Mouse (Mus musculus) midbrain, embryonic 14.5 days (tissue): ENCODE data around the gene Glrx. TPM values are rescaled to one million over a fixed set of nuclear protein-coding genes. Genes with fewer than 3 reads are reported as not detected.

Experiments used
- ATAC-seq: fragments of 200-750 bp; cut with Nextera tagmentation; 2 replicates; pipeline ENCODE4 v1.8.0; 2017; ENCODE audit warnings: moderate number of reproducible peaks, moderate library complexity; ENCODE audit not compliant: low FRiP score, low TSS enrichment
- DNase-seq: peaks from one replicate; pipeline ENCODE4 v3.0.0-alpha.2; 2015
- H3K27ac ChIP-seq: fragments of 300-500 bp; sonication (generic); replicated peaks from 2 replicates; pipeline ENCODE4 v1.5.1; 2014; ENCODE audit warnings: mild to moderate bottlenecking, low read depth, low read length, moderate library complexity
- H3K27me3 ChIP-seq: fragments of 300-500 bp; sonication (generic); 2 replicates; pipeline ENCODE4 v1.6.1; 2014; ENCODE audit warnings: low read length, control low read depth, mixed read lengths; ENCODE audit not compliant: control insufficient read depth, insufficient read depth
- H3K36me3 ChIP-seq: fragments of 300-500 bp; sonication (generic); 2 replicates; pipeline ENCODE4 v1.6.1; 2014; ENCODE audit warnings: low read length, control low read depth; ENCODE audit not compliant: control insufficient read depth, insufficient read depth
- H3K4me1 ChIP-seq: fragments of 300-500 bp; sonication (generic); 2 replicates; pipeline ENCODE4 v1.6.1; 2014; ENCODE audit warnings: mild to moderate bottlenecking, antibody characterized with exemption, low read length, control low read depth; ENCODE audit not compliant: control insufficient read depth, insufficient read depth
- H3K4me2 ChIP-seq: fragments of 300-500 bp; sonication (generic); 2 replicates; pipeline ENCODE4 v1.6.1; 2014; ENCODE audit warnings: mild to moderate bottlenecking, low read length, moderate library complexity
- H3K4me3 ChIP-seq: fragments of 300-500 bp; sonication (generic); replicated peaks from 2 replicates; pipeline ENCODE4 v1.5.1; 2014; ENCODE audit warnings: low read depth, low read length
- H3K9ac ChIP-seq: fragments of 300-500 bp; sonication (generic); replicated peaks from 2 replicates; pipeline ENCODE4 v1.6.1; 2014; ENCODE audit warnings: mild to moderate bottlenecking, low read length, moderate library complexity
- H3K9me3 ChIP-seq: fragments of 300-500 bp; sonication (generic); 2 replicates; pipeline ENCODE4 v1.6.1; 2016; ENCODE audit warnings: low read length, control low read depth, mixed read lengths; ENCODE audit not compliant: control insufficient read depth
- WGBS: fragments of 180-500 bp; shearing (Covaris S2); extraction: QIAGEN DNeasy Blood & Tissue Kit; methylation state at CpG from one replicate; pipeline ENCODE4 v1.1.7; 2014; 5-methylcytosine and 5-hydroxymethylcytosine counted together
- polyA plus RNA-seq: library from polyadenylated mRNA; unstranded; fragments of >200 nt; fragmentation: Nextera tagmentation; extraction: Ambion mirVana; gene quantifications from 2 replicates; pipeline ENCODE4 v1.2.1, GENCODE M21; 2014

Gene Glrx
- polyA plus RNA-seq, 1 experiment from 2014 or later, result 40.7 TPM

DNA sequence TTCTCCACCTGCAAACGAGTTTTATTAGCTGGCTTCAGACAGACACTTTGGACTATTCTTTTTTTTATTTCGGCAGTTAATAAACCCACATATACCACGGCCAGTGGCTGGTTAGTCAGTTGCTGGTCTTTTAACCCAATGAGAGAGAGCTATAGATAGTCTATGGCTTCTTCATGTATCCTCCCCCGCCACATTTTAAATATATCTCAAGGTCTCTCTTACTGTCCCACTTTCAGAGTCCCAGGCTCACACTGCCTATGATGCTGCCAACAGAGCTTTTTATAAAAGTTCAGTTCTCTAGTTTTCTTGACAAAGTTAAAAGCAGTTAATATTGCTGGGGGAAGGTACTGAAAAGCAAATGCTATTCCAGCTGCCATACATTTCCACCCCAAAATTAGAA lies 52.2 kb downstream of the Glrx start:
- Histone ChIP-seq H3K9ac (no peak overlapping the region), H3K27ac (no peak overlapping the region), H3K4me3 (no peak overlapping the region), H3K4me2 (no peak overlapping the region), H3K4me1 (no peaks in the 10 kb centered on the region), H3K9me3 (no peaks in the 10 kb centered on the region), H3K36me3 (peaks cover 27% of the 10 kb centered on the region), H3K27me3 (no peaks in the 10 kb centered on the region)
- no peak for ATAC-seq
- no peak for DNase-seq
- WGBS, result 96% methylated on average over 4 of the region's 4 CpGs

DNA sequence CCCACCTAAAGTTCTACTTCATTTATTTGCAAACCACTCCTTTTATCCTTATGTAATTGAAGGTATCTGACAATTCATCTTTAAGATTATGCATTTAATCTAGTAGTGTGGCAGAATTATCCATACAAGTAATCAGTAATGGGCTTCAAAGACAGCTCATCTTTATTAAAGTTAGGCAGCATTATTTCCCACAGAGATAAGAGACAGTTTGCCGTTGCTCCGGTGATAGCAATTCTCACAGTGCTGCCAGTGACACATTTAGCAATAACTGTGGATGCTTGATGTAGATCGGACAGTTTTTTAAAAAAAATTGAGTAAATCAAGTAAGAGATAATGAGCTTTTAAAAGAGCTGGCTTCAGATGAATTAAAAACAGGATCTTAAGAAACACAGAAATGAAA lies 52.6 kb downstream of the Glrx start:
- Histone ChIP-seq H3K9me3 (no peaks in the 10 kb centered on the region), H3K27ac (no peak overlapping the region), H3K4me3 (no peak overlapping the region), H3K4me2 (no peak overlapping the region), H3K9ac (no peak overlapping the region), H3K27me3 (no peaks in the 10 kb centered on the region), H3K4me1 (no peaks in the 10 kb centered on the region), H3K36me3 (peaks cover 27% of the 10 kb centered on the region)
- ATAC-seq (no peak), DNase-seq (no peak)
- 91% methylated on average over 3 of the region's 3 CpGs for WGBS

DNA sequence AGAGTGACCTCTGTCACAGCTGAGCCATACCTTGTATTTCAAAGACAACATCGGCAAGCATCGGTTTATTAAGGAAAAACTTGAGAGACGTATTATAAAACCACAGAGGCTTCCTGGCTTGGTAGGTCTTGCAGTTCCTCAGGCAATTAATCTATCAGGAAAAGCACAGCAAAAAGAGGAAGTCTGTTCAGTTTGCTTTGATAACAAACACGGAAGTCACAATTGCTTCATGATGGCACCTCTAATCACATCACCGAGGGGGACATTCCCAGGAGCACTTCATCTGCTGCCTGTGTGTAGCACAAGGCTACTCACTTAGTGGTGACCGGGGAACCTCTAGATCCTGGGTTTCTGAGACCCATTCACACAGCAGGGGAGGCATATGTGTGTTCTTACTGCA lies 53.2 kb downstream of the Glrx start:
- Histone ChIP-seq H3K27ac (no peak overlapping the region), H3K4me2 (no peak overlapping the region), H3K9ac (no peak overlapping the region), H3K36me3 (peaks cover 27% of the 10 kb centered on the region), H3K4me1 (no peaks in the 10 kb centered on the region), H3K9me3 (no peaks in the 10 kb centered on the region), H3K27me3 (no peaks in the 10 kb centered on the region), H3K4me3 (no peak overlapping the region)
- 87% methylated on average over 6 of the region's 6 CpGs for whole genome bisulfite sequencing
- ATAC-seq (no peak), DNase-seq (no peak)

Other genes with a start within 250 kb of the Glrx start
- gene Ell2, start 133.1 kb upstream of the Glrx start, polyA plus RNA-seq, result 1.1 TPM in 2 replicates
- 28.4 and 40.6 TPM in 2 replicates for gene Rhobtb3, start 104.1 kb downstream of the Glrx start, polyA plus RNA-seq
- 3.5 TPM in 2 replicates for gene Spata9, start 127.3 kb downstream of the Glrx start, polyA plus RNA-seq
- gene Rfesd, start 178.9 kb downstream of the Glrx start, polyA plus RNA-seq, result 19.6 and 24.1 TPM in 2 replicates
- 1.2 and 2.2 TPM in 2 replicates for gene Gpr150, start 217.1 kb downstream of the Glrx start, polyA plus RNA-seq